Mouse (Mus musculus) c-Kit-positive CD71-negative TER-119-negative erythroid progenitor cells, embryonic 14.5 days (primary cell): ENCODE results near the gene Znfx1.

Experiments used
- DNase-seq: peaks from one replicate; pipeline ENCODE4 v3.0.0-alpha.2; 2013; ENCODE audit warnings: low read depth

Gene Znfx1

DNA sequence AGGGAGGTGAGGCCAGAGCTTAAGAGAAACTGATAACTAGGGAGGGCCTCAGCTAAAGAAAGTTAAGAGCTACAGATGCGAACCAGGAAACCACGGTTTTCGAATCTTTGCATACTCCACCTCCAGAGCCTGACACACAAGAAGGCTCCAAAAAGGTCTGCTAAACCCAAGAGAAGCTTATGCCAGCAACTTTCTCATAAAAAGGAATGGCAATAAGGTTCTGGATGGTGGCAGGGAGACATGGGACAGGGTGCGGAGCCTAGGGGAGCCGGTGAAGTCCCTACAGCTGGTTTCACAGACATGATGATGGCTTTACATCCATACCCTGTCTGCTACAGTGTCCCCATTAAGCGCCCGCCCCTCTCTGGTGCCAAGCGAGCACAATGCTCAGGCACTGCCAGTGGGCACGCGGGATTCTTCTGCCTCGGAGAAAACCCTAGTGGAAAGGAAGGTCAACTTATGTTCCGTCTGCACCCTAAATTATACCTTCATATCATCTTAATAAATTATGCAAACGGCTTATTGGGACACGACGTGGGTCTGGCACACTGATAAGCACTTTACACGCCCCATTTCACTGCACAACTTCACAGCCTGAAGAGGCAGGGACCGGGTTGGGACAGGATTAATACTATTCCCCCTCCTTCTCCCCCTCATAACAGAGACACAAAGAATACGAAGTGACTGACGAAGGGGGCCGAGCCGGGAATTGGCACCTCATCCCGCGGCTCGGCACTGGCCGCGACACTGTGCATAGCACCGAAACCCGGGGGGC, 67.6 kb downstream of the Znfx1 start:
- no peak for DNase-seq

DNA sequence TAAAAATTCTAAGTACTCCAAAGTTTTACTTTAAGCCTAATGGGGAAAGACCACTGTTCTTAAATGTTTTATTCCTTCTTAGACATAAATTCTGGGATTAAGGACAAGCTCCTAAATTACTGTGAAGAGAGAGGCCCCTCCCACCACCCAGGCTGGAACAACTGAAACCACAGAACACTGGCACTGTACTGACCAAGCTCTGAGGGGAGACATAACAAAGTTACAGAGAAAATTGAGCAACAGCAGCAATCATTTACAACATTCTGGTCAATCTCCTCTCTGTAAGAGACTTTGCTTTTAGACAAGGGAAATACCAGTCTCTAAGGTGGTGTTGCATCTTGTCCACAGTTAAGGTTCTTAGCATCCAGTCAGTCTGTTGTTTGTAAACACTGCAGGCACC, 70.9 kb downstream of the Znfx1 start:
- no peak for DNase-seq

DNA sequence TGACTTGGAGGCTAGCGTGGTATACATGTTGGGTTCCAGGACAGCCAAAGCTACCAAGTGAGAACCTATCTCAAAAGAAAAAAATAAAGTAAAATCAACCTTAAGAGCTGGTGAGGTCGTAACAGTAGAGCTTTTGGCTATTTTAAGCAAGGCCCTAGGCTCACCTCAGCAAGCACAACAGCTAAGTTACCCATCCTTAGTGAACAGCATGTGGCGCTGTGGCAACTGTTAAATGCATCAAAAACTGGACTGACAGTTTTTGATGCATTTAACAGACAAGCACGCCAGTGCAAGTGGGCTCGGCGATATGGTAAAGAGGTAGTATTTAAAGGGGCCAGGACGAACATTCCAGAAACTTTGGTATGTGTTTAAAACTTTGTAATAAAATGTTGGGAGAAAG, 72.0 kb downstream of the Znfx1 start:
- no peak for DNase-seq
